Mouse (Mus musculus) stomach, embryonic 14.5 days (tissue): Measurements from ENCODE around the gene Hexdc. TPM values are rescaled to one million over a fixed set of nuclear protein-coding genes. Genes with fewer than 3 reads are reported as not detected.

Experiments
- ATAC-seq: fragments of 200-750 bp; cut with Nextera tagmentation; 2 replicates; pipeline ENCODE4 v1.8.0; 2017; ENCODE audit warnings: low read depth, moderate TSS enrichment; ENCODE audit not compliant: insufficient number of reproducible peaks, insufficient read depth, low FRiP score
- H3K27ac ChIP-seq: fragments of 300-500 bp; sonication (generic); 2 replicates; pipeline ENCODE4 v1.5.1; 2014; ENCODE audit warnings: mild to moderate bottlenecking, low read length, moderate library complexity, mixed read lengths
- H3K27me3 ChIP-seq: fragments of 300-500 bp; sonication (generic); 2 replicates; pipeline ENCODE4 v1.6.1; 2014; ENCODE audit warnings: low read length, control low read depth, mixed read lengths; ENCODE audit not compliant: control insufficient read depth, insufficient read depth
- H3K36me3 ChIP-seq: fragments of 300-500 bp; sonication (generic); 2 replicates; pipeline ENCODE4 v1.6.1; 2014; ENCODE audit warnings: mild to moderate bottlenecking, control low read depth, low read length, moderate library complexity, mixed read lengths; ENCODE audit not compliant: control insufficient read depth, insufficient read depth
- H3K4me1 ChIP-seq: fragments of 300-500 bp; sonication (generic); 2 replicates; pipeline ENCODE4 v1.6.1; 2014; ENCODE audit warnings: low read length, control low read depth, mixed read lengths; ENCODE audit not compliant: control insufficient read depth, insufficient read depth
- H3K4me2 ChIP-seq: fragments of 300-500 bp; sonication (generic); replicated peaks from 2 replicates; pipeline ENCODE4 v1.6.1; 2014; ENCODE audit warnings: low read depth, low read length, control low read depth
- H3K4me3 ChIP-seq: fragments of 300-500 bp; sonication (generic); 2 replicates; pipeline ENCODE4 v1.5.1; 2014; ENCODE audit warnings: low read depth, low read length, control low read depth
- H3K9ac ChIP-seq: fragments of 300-500 bp; sonication (generic); replicated peaks from 2 replicates; pipeline ENCODE4 v1.6.1; 2014; ENCODE audit warnings: low read depth, mild to moderate bottlenecking, control low read depth, low read length, moderate library complexity, mixed read lengths
- H3K9me3 ChIP-seq: fragments of 300-500 bp; sonication (generic); 2 replicates; pipeline ENCODE4 v1.6.1; 2016; ENCODE audit warnings: low read depth, low read length, control low read depth; ENCODE audit not compliant: control insufficient read depth
- WGBS: fragments of 180-500 bp; shearing (Covaris S2); extraction: QIAGEN DNeasy Blood & Tissue Kit; methylation state at CpG from one replicate; pipeline ENCODE4 v1.1.7; 2014; 5-methylcytosine and 5-hydroxymethylcytosine counted together
- polyA plus RNA-seq: library from polyadenylated mRNA; unstranded; fragments of >200 nt; fragmentation: Nextera tagmentation; extraction: Ambion mirVana; gene quantifications from 2 replicates; pipeline ENCODE4 v1.2.1, GENCODE M21; 2014

Gene Hexdc
- polyA plus RNA-seq, 1 experiment from 2014 or later = 12.0 TPM

DNA sequence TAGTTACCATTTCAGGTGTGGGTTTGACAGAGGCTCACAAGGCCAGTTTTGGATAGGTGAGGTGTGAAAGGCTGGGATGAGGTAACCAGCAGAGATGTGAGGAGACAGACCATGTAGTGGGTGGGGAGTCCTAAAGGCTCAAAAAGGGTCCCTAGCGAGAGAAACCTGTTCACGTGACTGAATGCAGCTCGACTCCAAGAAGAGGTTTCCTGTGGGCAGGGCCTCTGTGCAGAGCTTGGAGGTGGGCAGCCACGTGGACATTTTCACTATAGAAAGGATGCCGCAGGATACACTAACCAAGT, 423 bp upstream of the Hexdc start:
- 0% methylated on average over 5 of the region's 5 CpGs for WGBS

DNA sequence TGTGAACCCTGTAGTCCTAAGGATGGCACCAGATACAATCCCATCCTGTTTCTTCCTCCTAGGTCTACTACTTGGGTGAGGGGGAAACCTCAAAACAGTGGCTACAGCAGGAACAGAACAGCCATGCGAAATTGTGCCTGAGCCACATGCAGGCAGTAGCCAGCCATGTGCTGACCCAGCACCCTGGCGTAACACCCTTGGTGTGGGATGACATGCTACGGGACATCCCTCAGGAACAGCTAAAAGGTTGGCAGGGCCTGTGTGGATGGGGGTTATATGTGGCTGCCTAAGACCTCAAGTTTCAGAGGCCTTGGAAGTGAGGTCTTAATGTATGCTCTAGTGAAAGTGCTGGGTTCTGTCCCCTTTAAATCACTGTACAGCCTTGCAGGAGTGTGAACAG, 12.6 kb downstream of the Hexdc start:
- peaks cover 25% of the 10 kb centered on the region for H3K36me3 ChIP-seq
- H3K4me1 ChIP-seq = no peaks in the 10 kb centered on the region
- no peak overlapping the region for H3K4me2 ChIP-seq
- no peak overlapping the region for H3K9ac ChIP-seq
- H3K4me3 ChIP-seq = no peak overlapping the region
- no peaks in the 10 kb centered on the region for H3K9me3 ChIP-seq
- no peaks in the 10 kb centered on the region for H3K27me3 ChIP-seq
- H3K27ac ChIP-seq = no peak overlapping the region
- no peak for ATAC-seq
- WGBS = 92% methylated on average over 3 of the region's 3 CpGs

More for the DNA sequence above, 423 bp upstream of the Hexdc start:
- Histone ChIP-seq H3K9me3 (no peaks in the 10 kb centered on the region), H3K27ac (peak overlapping the region; percentile 44; the same call in 1 of the 2 replicates), H3K4me1 (0 out of 2 replicates have a peak, but pooled peaks cover 4% of the 10 kb centered on the region), H3K9ac (no peak overlapping the region), H3K27me3 (no peaks in the 10 kb centered on the region), H3K4me3 (peak overlapping the region; percentile 72), H3K36me3 (peaks cover 6% of the 10 kb centered on the region), H3K4me2 (peak overlapping the region; percentile 72)
- ATAC-seq = no peak

DNA sequence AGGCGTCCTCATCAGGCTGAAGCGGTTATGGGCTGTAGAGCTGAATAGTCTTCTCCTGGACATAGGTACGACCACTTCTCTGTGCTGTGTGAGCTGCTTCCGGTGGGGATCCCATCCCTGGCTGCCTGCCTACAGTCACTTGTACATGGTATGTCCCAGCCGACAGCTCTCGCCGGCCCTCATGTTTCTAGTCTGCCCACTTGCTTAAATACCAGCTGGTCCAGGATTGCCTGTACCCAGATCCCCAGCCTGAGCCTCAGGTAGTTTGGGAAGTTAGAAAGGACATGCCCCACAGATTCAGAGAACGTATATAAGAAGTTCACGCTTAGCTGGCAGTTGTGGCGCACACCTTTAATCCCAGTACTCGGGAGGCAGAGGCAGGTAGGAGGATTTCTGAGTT, 15.5 kb downstream of the Hexdc start:
- WGBS = 90% methylated on average over 11 of the region's 11 CpGs
- no peak overlapping the region for H3K4me2 ChIP-seq
- H3K9ac ChIP-seq = no peak overlapping the region
- H3K27ac ChIP-seq = no peak overlapping the region
- no peak for ATAC-seq
- H3K27me3 ChIP-seq = no peaks in the 10 kb centered on the region
- H3K9me3 ChIP-seq = no peaks in the 10 kb centered on the region
- H3K36me3 ChIP-seq = peaks cover 52% of the 10 kb centered on the region
- no peak overlapping the region for H3K4me3 ChIP-seq
- H3K4me1 ChIP-seq = no peaks in the 10 kb centered on the region

DNA sequence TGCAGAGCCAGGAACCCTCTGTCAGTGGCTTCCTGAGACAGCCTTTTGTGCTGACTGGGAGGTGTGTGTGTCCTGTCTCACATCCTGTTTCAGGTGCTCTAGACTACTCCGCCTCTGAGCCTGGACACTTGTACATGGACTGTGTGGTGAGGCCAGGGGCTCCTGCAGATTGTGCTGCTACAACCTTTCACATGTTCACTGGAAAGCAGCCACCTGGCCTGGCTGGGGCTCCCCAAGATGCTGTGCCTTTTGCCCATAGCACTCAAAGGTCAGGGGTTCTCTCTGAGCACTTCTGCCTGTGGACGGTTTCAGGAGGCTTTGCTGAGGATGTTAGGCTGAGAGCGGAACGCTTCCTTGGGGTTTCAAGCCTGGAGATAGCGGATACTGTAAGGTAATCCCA, 16.5 kb downstream of the Hexdc start:
- H3K4me3 ChIP-seq = no peak overlapping the region
- 76% methylated on average over 5 of the region's 5 CpGs for WGBS
- H3K27me3 ChIP-seq = no peaks in the 10 kb centered on the region
- H3K9ac ChIP-seq = no peak overlapping the region
- H3K36me3 ChIP-seq = peaks cover 58% of the 10 kb centered on the region
- no peak overlapping the region for H3K27ac ChIP-seq
- H3K9me3 ChIP-seq = no peaks in the 10 kb centered on the region
- H3K4me2 ChIP-seq = no peak overlapping the region
- no peak for ATAC-seq
- no peaks in the 10 kb centered on the region for H3K4me1 ChIP-seq

DNA sequence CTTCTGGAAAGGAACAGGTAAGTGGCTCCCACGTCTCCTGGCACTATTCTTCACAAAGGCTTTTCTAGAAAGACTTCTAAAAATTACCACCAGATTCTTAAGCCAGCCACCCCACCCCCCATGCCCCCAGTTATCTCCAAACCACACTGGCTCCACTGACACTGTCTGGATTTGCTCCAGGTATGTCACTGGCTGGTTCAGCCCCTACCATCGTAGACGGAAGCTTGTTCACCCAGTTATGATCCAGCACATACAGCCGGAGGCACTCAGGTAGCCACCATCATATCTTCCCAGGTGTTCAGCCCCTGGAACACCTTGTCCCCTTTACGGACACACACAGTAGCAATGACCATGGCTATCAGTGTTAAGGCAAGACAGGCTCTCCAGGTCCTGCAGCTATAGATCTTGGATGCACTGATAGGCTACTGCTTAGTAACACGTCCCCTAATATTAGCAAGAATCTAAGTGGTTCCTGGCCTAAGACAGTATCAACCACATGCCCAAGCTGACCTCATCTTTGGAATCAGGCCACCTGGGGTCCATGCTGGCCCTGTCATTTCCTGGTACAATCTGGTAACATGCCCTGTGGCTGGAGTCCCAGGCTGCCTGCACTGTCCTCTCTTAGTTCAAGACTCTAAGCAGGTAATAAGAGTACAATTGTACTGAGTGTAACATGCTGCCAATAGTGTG, 17.2 kb downstream of the Hexdc start:
- H3K4me2 ChIP-seq = no peak overlapping the region
- WGBS = 91% methylated on average over 6 of the region's 6 CpGs
- no peaks in the 10 kb centered on the region for H3K27me3 ChIP-seq
- no peaks in the 10 kb centered on the region for H3K9me3 ChIP-seq
- no peak overlapping the region for H3K9ac ChIP-seq
- no peak overlapping the region for H3K27ac ChIP-seq
- H3K36me3 ChIP-seq = peaks cover 62% of the 10 kb centered on the region
- ATAC-seq = no peak
- no peak overlapping the region for H3K4me3 ChIP-seq
- H3K4me1 ChIP-seq = peaks cover 4% of the 10 kb centered on the region; the same call in 1 of the 2 replicates

DNA sequence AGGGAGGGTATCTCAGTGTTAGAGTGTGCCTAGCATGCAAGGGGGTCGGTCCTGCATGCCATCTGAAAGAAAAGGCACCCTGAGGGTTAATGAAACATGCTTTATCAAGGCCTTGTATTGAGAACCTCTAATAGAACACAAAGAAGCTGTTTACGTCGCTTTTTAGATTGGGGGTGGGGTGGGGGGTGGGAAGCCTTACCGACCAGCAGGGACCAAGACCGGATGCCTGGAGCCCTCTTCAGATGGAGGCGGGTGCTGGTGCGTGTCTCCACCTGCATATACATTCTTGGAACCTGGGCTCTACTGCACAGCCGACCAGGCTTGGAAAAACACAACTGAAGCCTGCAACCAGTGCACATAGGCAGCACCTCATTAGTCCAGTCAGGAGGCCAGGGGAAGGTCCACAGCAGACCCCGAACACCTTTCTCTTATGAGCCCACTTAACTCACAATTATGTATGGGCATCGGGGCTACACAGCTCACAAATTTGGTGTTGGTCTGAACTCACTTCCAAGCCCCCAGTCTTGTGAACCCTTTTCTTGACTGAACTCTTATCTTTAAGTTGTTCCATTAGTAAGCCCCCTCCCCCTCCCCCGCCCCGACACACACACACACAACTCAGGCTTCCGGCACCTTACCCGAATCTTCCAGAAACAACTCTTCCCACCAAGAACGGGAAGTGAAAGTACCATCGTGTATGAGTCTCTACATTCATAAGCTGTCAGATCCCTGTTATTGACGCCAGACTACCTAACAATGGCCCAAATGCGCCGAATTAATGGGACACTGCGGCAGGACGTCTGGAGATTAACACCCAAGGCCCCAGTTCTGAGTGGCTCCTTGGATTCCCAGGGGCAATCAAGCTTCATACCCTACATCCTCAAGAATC, 24.1 kb downstream of the Hexdc start:
- H3K4me3 ChIP-seq = peak overlapping the region; percentile 67
- peak overlapping the region; percentile 47 for H3K9ac ChIP-seq
- H3K9me3 ChIP-seq = no peaks in the 10 kb centered on the region
- H3K27me3 ChIP-seq = no peaks in the 10 kb centered on the region
- ATAC-seq = peak; percentile 10; the same call in 1 of the 2 replicates
- peak overlapping the region; percentile 72; the same call in 1 of the 2 replicates for H3K27ac ChIP-seq
- peaks cover 15% of the 10 kb centered on the region for H3K4me1 ChIP-seq
- H3K36me3 ChIP-seq = peaks cover 27% of the 10 kb centered on the region
- 26% methylated on average over 21 of the region's 21 CpGs for WGBS
- peak overlapping the region; percentile 75 for H3K4me2 ChIP-seq

DNA sequence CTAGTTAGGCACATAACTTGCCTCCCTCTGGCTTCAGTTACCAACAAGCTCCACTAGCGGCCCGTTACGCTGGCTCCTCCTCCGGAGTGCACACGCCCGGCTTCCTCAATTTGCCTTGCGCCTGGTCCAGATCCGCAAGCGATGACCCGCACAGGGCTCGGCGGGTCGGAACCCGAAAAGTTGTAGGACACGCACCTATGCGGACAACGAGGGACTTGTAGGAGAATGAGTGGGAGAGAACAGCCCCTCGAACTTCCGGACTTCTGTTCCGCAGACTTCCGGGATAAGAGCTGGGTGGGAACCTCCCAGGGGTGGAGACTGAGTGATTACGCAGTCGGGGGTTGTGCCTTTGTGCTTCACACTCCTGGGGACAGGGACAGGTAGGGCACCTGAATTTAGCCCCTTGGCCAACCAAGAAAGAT, 24.8 kb downstream of the Hexdc start, which contains the start of gene Cybc1:
Cybc1 (minus strand) TSS at position 305 of the 422 bp plus-strand sequence.
- no peaks in the 10 kb centered on the region for H3K27me3 ChIP-seq
- WGBS = under 1% methylated on average over 23 of the region's 23 CpGs
- peak within 1 kb of the TSS; percentile 47 for H3K9ac ChIP-seq
- no peaks in the 10 kb centered on the region for H3K9me3 ChIP-seq
- H3K4me2 ChIP-seq = peak within 1 kb of the TSS; percentile 75
- H3K36me3 ChIP-seq = peaks cover 21% of the 10 kb centered on the region
- ATAC-seq = peak; percentile 90
- H3K4me1 ChIP-seq = peaks cover 15% of the 10 kb centered on the region
- H3K4me3 ChIP-seq = peak within 1 kb of the TSS; percentile 67
- peak within 1 kb of the TSS; percentile 72; the same call in 1 of the 2 replicates for H3K27ac ChIP-seq

DNA sequence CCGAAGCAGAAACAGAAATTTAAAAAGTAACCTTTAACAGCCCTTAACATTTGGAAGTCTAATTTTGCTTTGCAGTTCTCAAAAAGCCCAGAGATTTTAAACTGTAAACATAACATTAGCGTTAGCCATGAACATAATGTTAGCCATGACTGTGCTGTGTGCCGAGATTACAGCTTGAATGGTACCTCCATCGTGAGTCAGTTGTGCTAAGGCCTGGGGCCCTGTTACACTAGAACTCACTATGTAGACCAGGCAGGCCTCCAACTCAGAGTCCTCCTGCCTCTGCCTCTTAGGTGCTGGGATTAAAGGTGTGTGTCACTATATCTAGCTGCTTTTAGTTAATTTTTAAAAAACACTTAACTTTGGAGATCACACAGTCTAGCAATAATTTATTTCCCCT, 27.0 kb downstream of the Hexdc start:
- ATAC-seq = no peak
- Histone ChIP-seq H3K4me1 (peaks cover 22% of the 10 kb centered on the region), H3K27me3 (no peaks in the 10 kb centered on the region), H3K9me3 (no peaks in the 10 kb centered on the region), H3K36me3 (0 out of 2 replicates have a peak, but pooled peaks cover 4% of the 10 kb centered on the region), H3K4me3 (no peak overlapping the region), H3K27ac (no peak overlapping the region), H3K9ac (no peak overlapping the region), H3K4me2 (no peak overlapping the region)
- 78% methylated on average over 4 of the region's 4 CpGs for WGBS
